Mouse (Mus musculus): Measurements from ENCODE around the gene F830045P16Rik.

- TF ChIP-seq ZC3H11A (IDR thresholded peaks at IDR 0.05; ENCODE audit: borderline replicate concordance, low read depth, low read length) = no peak
- no peak for TF ChIP-seq MAFK (IDR thresholded peaks at IDR 0.05; ENCODE audit: insufficient read depth, low read depth, low read length)
Measured at GRCm38 (mm10) chr2:129423741-129424140, 112.7 kb downstream of the F830045P16Rik start.
